Mouse (Mus musculus) hindbrain, embryonic 10.5 days (tissue): ENCODE data around the gene Nbeal2. TPM values are rescaled to one million over a fixed set of nuclear protein-coding genes. Genes with fewer than 3 reads are reported as not detected.

Experiments
- DNase-seq: peaks from one replicate; pipeline ENCODE4 v3.0.0-alpha.2; 2017; ENCODE audit warnings: low spot score
- H3K27ac ChIP-seq: fragments of 300-500 bp; sonication (generic); 2 replicates; pipeline ENCODE4 v1.5.1; 2016; ENCODE audit warnings: mild to moderate bottlenecking, moderate library complexity
- H3K27me3 ChIP-seq: fragments of 300-500 bp; sonication (generic); 2 replicates; pipeline ENCODE4 v1.6.1; 2016; ENCODE audit warnings: mild to moderate bottlenecking; ENCODE audit not compliant: poor library complexity, insufficient read depth, severe bottlenecking
- H3K36me3 ChIP-seq: fragments of 300-500 bp; sonication (generic); 2 replicates; pipeline ENCODE4 v1.6.1; 2016; ENCODE audit warnings: mild to moderate bottlenecking, moderate library complexity
- H3K4me1 ChIP-seq: fragments of 300-500 bp; sonication (generic); replicated peaks from 2 replicates; pipeline ENCODE4 v1.6.1; 2016; ENCODE audit warnings: mild to moderate bottlenecking
- H3K4me3 ChIP-seq: fragments of 300-500 bp; sonication (generic); 2 replicates; pipeline ENCODE4 v1.5.1; 2016; ENCODE audit warnings: mild to moderate bottlenecking, moderate library complexity
- H3K9me3 ChIP-seq: fragments of 300-500 bp; sonication (generic); 2 replicates; pipeline ENCODE4 v1.6.1; 2016; ENCODE audit warnings: mild to moderate bottlenecking, moderate library complexity
- WGBS: fragments of 180-500 bp; shearing (Covaris S2); methylation state at CpG from one replicate; pipeline ENCODE4 v1.1.7; 2016; 5-methylcytosine and 5-hydroxymethylcytosine counted together
- polyA plus RNA-seq: library from polyadenylated mRNA; unstranded; fragments of >200 nt; fragmentation: Nextera tagmentation; extraction: Ambion mirVana; gene quantifications from 2 replicates; pipeline ENCODE4 v1.2.1, GENCODE M21; 2016

Gene Nbeal2
- polyA plus RNA-seq, 1 experiment from 2014 or later: 1.7 TPM

DNA sequence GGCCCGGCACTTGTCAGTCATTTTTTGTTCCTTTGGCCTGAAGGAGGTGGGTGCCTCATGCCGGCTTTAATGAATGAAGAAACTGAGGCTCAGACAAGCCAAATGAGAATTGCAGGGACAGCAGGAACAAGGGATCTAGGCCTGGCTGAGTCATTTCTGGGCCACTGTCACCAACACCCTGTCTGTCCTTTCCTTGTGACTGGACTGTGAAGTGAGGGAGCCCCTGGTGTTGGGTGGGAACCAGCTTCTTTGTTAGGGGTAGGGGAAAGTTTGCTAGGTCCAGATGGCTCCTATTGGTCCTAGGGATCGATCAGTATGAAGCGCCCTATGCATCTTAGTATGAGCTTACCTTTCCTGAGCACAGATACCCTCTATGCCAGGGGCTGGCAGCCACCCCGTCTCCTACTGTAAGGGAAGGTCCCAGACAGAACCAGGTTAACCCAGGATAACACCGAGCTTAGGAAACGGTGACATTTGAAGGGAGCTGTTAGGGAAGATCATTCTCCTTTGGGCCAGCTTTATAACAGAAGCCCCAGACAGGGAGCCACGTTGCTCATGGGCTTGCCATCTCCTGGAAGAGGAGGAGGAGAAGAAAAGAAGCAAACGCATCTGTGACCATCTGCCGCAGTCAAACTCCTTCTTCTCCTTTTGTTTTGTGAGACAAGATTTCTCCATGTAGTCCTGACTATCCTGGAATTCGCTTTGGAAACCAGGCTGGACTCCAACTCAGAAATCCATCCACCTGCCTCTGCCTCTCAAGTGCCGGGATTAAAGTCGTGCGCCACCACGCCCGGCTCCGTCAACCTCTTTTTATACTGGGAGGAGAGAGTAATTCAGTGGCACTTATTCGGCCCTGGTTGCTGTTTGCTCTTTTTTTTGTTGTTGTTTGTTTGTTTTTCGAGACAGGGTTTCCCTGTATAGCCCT lies 1.0 kb upstream of the Nbeal2 start:
- Histone ChIP-seq H3K27ac (peak overlapping the region; percentile 86), H3K4me3 (peak overlapping the region; percentile 78), H3K9me3 (no peaks in the 10 kb centered on the region), H3K4me1 (peaks cover 62% of the 10 kb centered on the region), H3K36me3 (peaks cover 11% of the 10 kb centered on the region), H3K27me3 (peaks cover 31% of the 10 kb centered on the region)
- DNase-seq: no peak
- WGBS: 84% methylated on average over 19 of the region's 19 CpGs

GRCm38 (mm10) chr9:110652963-110653654 lies 852 bp downstream of the Nbeal2 start:
- H3K36me3 ChIP-seq: no peaks in the 10 kb centered on the region
- WGBS: 20% methylated on average over 14 of the region's 14 CpGs
- H3K4me3 ChIP-seq: peak overlapping the region; percentile 68
- peak overlapping the region; percentile 86 for H3K27ac ChIP-seq
- peaks cover 31% of the 10 kb centered on the region for H3K27me3 ChIP-seq
- peaks cover 72% of the 10 kb centered on the region for H3K4me1 ChIP-seq
- DNase-seq: no peak
- H3K9me3 ChIP-seq: no peaks in the 10 kb centered on the region

DNA sequence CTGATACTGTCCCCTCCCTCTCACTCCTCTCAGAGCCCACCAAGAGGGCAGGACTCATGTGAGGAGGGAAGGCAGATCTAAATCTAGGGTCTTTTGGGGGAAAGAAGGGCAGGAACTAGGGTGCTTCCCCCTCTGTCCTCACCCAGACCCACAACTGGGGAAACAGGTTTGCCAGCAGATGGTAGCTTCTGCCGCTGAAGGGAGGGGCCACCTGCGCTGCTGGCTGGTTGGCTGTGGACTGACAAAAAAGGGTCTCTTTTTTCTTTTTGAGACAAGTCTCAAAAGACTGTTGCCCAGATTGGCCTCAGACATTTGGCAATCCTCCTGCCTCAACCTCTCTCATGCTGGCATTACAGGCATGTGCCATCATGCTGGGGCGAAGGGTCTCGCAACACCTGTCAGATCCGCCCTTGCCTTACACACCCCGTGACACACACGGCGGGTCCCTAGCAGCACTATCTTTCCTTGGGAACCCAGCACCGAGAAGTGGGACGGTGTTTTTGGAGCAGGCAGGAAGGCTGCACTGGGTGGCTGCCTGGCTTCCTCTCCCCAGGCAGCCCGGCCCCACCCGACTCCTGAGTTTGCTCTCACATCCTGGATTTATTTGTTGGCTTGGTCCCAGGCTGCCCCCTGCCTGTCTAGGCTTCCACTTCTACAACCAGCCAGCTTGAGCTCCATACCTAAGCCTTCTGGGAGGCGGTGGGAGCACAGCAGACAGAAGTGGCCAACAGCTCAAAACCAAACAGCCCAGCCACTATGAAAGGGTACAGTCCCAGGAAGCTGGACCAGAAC lies 1.8 kb downstream of the Nbeal2 start:
- DNase-seq: no peak
- H3K36me3 ChIP-seq: no peaks in the 10 kb centered on the region
- WGBS: 41% methylated on average over 13 of the region's 13 CpGs
- peaks cover 62% of the 10 kb centered on the region for H3K4me1 ChIP-seq
- peak overlapping the region; percentile 68; the same call in 1 of the 2 replicates for H3K4me3 ChIP-seq
- no peak overlapping the region for H3K27ac ChIP-seq
- H3K9me3 ChIP-seq: no peaks in the 10 kb centered on the region
- peaks cover 31% of the 10 kb centered on the region for H3K27me3 ChIP-seq

- no peak overlapping the region for H3K4me3 ChIP-seq
- peaks cover 48% of the 10 kb centered on the region for H3K4me1 ChIP-seq
- no peak for DNase-seq
- H3K36me3 ChIP-seq: no peaks in the 10 kb centered on the region
- H3K9me3 ChIP-seq: no peaks in the 10 kb centered on the region
- 0 out of 2 replicates have a peak overlapping the region, but pooled peaks have one; percentile 40 for H3K27ac ChIP-seq
- H3K27me3 ChIP-seq: peaks cover 31% of the 10 kb centered on the region
These were observed 4.2 kb downstream of the Nbeal2 start for GRCm38 (mm10) chr9:110649775-110650174.

DNA sequence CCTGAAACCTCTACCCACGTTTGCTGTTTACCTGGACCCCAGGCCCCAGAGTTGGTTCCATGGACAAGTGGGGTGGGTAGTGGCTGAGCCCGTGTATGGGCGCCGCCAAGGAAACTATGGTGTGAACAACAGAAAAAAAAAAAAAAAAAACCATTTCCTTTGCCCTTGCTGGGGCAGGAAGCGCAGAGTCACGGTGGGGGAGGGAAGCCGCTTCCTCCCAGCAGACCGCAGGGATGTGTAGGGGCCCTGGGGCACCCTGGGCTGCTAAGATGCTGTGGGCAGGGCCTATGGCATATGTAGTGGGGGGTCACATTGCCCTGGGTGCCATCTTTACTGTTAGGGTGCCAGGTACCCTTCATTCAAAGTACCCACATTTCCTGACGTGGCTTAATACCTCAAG lies 8.7 kb downstream of the Nbeal2 start:
- Histone ChIP-seq H3K27ac (no peak overlapping the region), H3K4me1 (peaks cover 34% of the 10 kb centered on the region), H3K36me3 (no peaks in the 10 kb centered on the region; the same call in 1 of the 2 replicates), H3K9me3 (no peaks in the 10 kb centered on the region), H3K4me3 (no peak overlapping the region), H3K27me3 (no peaks in the 10 kb centered on the region)
- DNase-seq: no peak
- 75% methylated on average over 9 of the region's 9 CpGs for WGBS

DNA sequence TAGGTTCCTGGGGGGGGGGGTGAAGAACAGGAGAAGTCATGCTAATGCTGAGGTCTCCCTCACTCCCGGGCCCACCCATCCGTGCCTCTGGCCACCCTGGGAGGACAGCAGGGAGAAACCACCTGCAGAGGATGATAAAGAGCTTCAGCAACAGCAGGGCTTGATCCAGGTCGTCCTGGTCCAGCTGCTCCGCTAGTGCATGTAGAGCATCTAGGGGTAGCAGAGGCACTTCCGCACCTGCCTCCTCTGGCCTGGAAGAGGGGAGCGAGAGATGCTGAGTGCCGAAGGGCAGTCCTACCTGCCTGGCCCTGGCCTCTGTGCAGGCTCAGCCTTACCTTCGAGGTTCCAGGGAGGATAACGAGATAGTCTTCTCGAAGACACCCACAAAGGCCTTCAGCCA lies 9.7 kb downstream of the Nbeal2 start:
- Histone ChIP-seq H3K4me3 (no peak overlapping the region), H3K27me3 (no peaks in the 10 kb centered on the region), H3K27ac (no peak overlapping the region), H3K9me3 (no peaks in the 10 kb centered on the region), H3K4me1 (peaks cover 25% of the 10 kb centered on the region), H3K36me3 (no peaks in the 10 kb centered on the region; the same call in 1 of the 2 replicates)
- DNase-seq: no peak
- WGBS: 80% methylated on average over 10 of the region's 10 CpGs

GRCm38 (mm10) chr9:110643787-110644186 lies 10.2 kb downstream of the Nbeal2 start:
- Histone ChIP-seq H3K27me3 (no peaks in the 10 kb centered on the region), H3K36me3 (no peaks in the 10 kb centered on the region; the same call in 1 of the 2 replicates), H3K9me3 (no peaks in the 10 kb centered on the region), H3K4me3 (no peak overlapping the region), H3K27ac (0 out of 2 replicates have a peak overlapping the region, but pooled peaks have one; percentile 16), H3K4me1 (peaks cover 23% of the 10 kb centered on the region)
- WGBS: 77% methylated on average over 9 of the region's 9 CpGs
- no peak for DNase-seq

GRCm38 (mm10) chr9:110642812-110643524 lies 11.0 kb downstream of the Nbeal2 start:
- H3K27ac ChIP-seq: no peak overlapping the region
- DNase-seq: no peak
- no peaks in the 10 kb centered on the region for H3K27me3 ChIP-seq
- H3K4me1 ChIP-seq: peaks cover 29% of the 10 kb centered on the region
- no peaks in the 10 kb centered on the region for H3K9me3 ChIP-seq
- H3K36me3 ChIP-seq: peaks cover 7% of the 10 kb centered on the region; the same call in 1 of the 2 replicates
- 45% methylated on average over 5 of the region's 5 CpGs for WGBS
- no peak overlapping the region for H3K4me3 ChIP-seq

DNA sequence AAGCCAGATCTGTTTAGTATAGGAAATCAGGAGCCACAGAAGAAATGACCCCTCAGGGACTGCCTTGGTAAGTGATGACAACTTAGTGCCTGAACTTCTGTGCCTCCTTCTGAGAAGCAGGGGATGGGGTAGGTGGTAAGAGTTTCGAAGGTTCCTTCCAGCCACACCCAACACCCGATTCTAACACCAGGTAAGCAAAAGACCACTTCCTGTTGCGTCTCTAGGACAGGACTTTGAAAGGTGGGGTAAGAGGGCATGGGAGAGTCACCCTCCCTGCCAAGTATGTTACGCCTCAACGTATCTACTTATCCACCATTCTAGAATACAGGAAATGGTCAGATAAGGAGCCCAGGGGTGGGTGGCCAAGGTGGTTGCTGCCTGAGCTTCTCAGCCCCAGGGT lies 13.0 kb downstream of the Nbeal2 start:
- 87% methylated on average over 5 of the region's 5 CpGs for WGBS
- no peak overlapping the region for H3K4me3 ChIP-seq

GRCm38 (mm10) chr9:110638611-110639021 lies 15.3 kb downstream of the Nbeal2 start:
- no peak for DNase-seq
- H3K36me3 ChIP-seq: peaks cover 8% of the 10 kb centered on the region; the same call in 1 of the 2 replicates
- H3K27ac ChIP-seq: no peak overlapping the region
- no peak overlapping the region for H3K4me3 ChIP-seq
- H3K4me1 ChIP-seq: peaks cover 35% of the 10 kb centered on the region
- peaks cover 27% of the 10 kb centered on the region for H3K27me3 ChIP-seq
- 85% methylated on average over 10 of the region's 10 CpGs for WGBS
- H3K9me3 ChIP-seq: no peaks in the 10 kb centered on the region

More for the DNA sequence above, 13.0 kb downstream of the Nbeal2 start:
- Histone ChIP-seq H3K4me1 (peaks cover 29% of the 10 kb centered on the region), H3K27ac (no peak overlapping the region), H3K27me3 (peaks cover 7% of the 10 kb centered on the region), H3K36me3 (peaks cover 8% of the 10 kb centered on the region; the same call in 1 of the 2 replicates), H3K9me3 (no peaks in the 10 kb centered on the region)
- no peak for DNase-seq

DNA sequence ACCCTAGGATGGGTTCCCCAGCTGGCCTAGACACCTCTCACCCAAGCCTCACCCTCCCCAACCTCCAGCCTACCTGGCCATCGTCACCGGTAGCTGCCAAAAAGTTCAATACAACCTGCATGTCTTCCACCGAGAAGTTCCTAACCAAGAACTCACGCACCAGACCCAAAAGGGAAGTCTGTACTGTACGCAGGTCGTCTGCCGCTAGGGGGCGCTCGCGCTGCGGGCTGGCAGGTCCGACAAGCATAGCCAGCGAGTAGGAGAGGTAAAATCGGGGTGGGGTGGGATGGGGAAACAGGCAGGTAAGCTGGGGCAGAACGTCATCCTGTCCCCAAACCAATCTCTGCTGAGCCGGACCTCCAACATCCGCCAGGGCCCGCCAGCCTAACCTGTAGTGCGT lies 18.7 kb downstream of the Nbeal2 start:
- Histone ChIP-seq H3K27me3 (peaks cover 61% of the 10 kb centered on the region), H3K27ac (no peak overlapping the region), H3K36me3 (peaks cover 8% of the 10 kb centered on the region; the same call in 1 of the 2 replicates), H3K4me3 (no peak overlapping the region), H3K9me3 (no peaks in the 10 kb centered on the region), H3K4me1 (peaks cover 31% of the 10 kb centered on the region)
- WGBS: 6% methylated on average over 19 of the region's 19 CpGs
- DNase-seq: peak; percentile 88

GRCm38 (mm10) chr9:110633882-110634281 lies 20.1 kb downstream of the Nbeal2 start:
- 80% methylated on average over 17 of the region's 17 CpGs for WGBS
- Histone ChIP-seq H3K27me3 (peaks cover 68% of the 10 kb centered on the region), H3K4me3 (no peak overlapping the region), H3K4me1 (peaks cover 31% of the 10 kb centered on the region), H3K36me3 (peaks cover 8% of the 10 kb centered on the region; the same call in 1 of the 2 replicates), H3K9me3 (no peaks in the 10 kb centered on the region), H3K27ac (no peak overlapping the region)
- DNase-seq: no peak
